Mouse (Mus musculus) testis, adult 2 months (tissue): ENCODE data around the gene Bcat1. TPM values are rescaled to one million over a fixed set of nuclear protein-coding genes. Genes with fewer than 3 reads are reported as not detected.

ENCODE experiments used
- H3K27ac ChIP-seq: fragments of 200-500 bp; 2 replicates; pipeline ENCODE4 v1.5.1; 2012; ENCODE audit warnings: low read depth, low read length; ENCODE audit not compliant: control insufficient read depth, insufficient read depth
- H3K27me3 ChIP-seq: fragments of 200-500 bp; 2 replicates; pipeline ENCODE4 v1.6.1; 2012; ENCODE audit warnings: mild to moderate bottlenecking, low read length, moderate library complexity; ENCODE audit not compliant: control insufficient read depth, insufficient read depth
- H3K36me3 ChIP-seq: fragments of 200-500 bp; 2 replicates; pipeline ENCODE4 v1.6.1; 2012; ENCODE audit warnings: mild to moderate bottlenecking, low read length; ENCODE audit not compliant: control insufficient read depth, insufficient read depth
- H3K4me1 ChIP-seq: fragments of 200-500 bp; 2 replicates; pipeline ENCODE4 v1.6.1; 2012; ENCODE audit warnings: low read length; ENCODE audit not compliant: control insufficient read depth, insufficient read depth
- H3K4me3 ChIP-seq: fragments of 200-500 bp; 2 replicates; pipeline ENCODE4 v1.5.1; 2012; ENCODE audit warnings: low read depth, mild to moderate bottlenecking, low read length, moderate library complexity, mixed read lengths; ENCODE audit not compliant: control insufficient read depth
- CTCF ChIP-seq: fragments of 200-500 bp; IDR thresholded peaks from 2 replicates; pipeline ENCODE4 v1.5.1; 2012; ENCODE audit warnings: low read depth, mild to moderate bottlenecking, inconsistent platforms, low read length, moderate library complexity; ENCODE audit not compliant: control insufficient read depth, insufficient read depth, insufficient replicate concordance
- POLR2A ChIP-seq: fragments of 200-500 bp; IDR thresholded peaks from 2 replicates; pipeline ENCODE4 v1.6.1; 2012; ENCODE audit warnings: low read depth, mild to moderate bottlenecking, inconsistent platforms, low read length, moderate library complexity; ENCODE audit not compliant: control insufficient read depth
- polyA plus RNA-seq: library from polyadenylated mRNA; depleted of rRNA; stranded (reverse); fragments of >200 nt; gene quantifications from 2 replicates; pipeline ENCODE4 v1.2.3, GENCODE M21; 2012

Bcat1 gene
- polyA plus RNA-seq, 1 experiment = 0.21 TPM

DNA sequence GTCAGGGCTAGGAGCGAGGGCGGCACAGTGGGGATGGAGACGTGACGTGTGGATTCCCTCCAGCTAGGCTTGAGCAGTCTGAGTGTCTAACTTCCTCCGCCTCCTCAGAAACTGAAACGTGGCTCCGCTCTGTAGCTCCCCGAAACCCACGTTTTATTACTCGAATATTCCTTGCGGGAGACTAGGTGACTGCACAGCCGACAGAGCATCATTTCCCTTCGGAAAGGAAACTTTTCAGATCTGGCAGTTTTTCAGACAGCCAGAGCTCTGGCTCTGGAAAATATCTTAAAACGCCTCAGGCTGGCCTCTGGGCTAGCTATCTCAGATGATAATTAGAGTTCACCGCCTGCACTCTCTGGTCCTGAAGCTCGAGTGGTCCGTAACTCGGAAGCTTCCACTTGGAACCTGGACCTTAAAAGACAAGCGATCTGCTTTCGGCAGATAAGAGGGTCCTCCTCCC, 866 bp downstream of the Bcat1 start:
- Histone ChIP-seq H3K27me3 (no peaks in the 10 kb centered on the region), H3K4me3 (no peak overlapping the region), H3K36me3 (no peaks in the 10 kb centered on the region), H3K27ac (no peak overlapping the region), H3K4me1 (peaks cover 3% of the 10 kb centered on the region; the same call in 1 of the 2 replicates)
- TF ChIP-seq CTCF = no peak
- no peak for TF ChIP-seq POLR2A

GRCm38 (mm10) chr6:145074461-145074860, 1.5 kb downstream of the Bcat1 start:
- Histone ChIP-seq H3K36me3 (no peaks in the 10 kb centered on the region), H3K4me3 (no peak overlapping the region), H3K4me1 (peaks cover 3% of the 10 kb centered on the region; the same call in 1 of the 2 replicates), H3K27ac (no peak overlapping the region), H3K27me3 (no peaks in the 10 kb centered on the region)
- TF ChIP-seq POLR2A = no peak
- TF ChIP-seq CTCF = no peak

GRCm38 (mm10) chr6:145069921-145070320, 6.1 kb downstream of the Bcat1 start:
- H3K4me3 ChIP-seq = no peak overlapping the region
- no peak for TF ChIP-seq POLR2A
- TF ChIP-seq CTCF = no peak
- no peaks in the 10 kb centered on the region for H3K36me3 ChIP-seq
- H3K27me3 ChIP-seq = no peaks in the 10 kb centered on the region
- H3K27ac ChIP-seq = no peak overlapping the region
- H3K4me1 ChIP-seq = no peaks in the 10 kb centered on the region

DNA sequence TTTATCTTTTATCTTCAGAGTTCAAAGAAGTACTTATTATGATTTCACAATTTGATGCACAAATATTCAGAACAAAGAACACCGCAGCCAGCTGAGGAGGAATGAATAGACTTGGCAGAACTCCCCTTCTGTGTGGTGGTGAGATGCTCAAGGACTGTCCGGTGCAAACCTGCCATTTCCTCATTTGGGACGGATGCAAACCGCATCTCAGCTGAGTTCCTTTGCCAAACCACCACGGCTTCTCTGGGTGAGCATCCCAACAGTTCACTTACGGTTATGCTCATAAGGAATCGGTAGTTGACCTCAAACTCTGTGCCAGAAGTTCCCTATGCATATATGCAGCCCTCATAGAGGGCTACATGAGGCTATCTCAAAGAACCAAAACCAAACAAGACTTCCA, 6.6 kb downstream of the Bcat1 start:
- Histone ChIP-seq H3K4me3 (no peak overlapping the region), H3K27ac (no peak overlapping the region), H3K36me3 (no peaks in the 10 kb centered on the region), H3K27me3 (no peaks in the 10 kb centered on the region), H3K4me1 (no peaks in the 10 kb centered on the region)
- TF ChIP-seq POLR2A (no peak), CTCF (no peak)

DNA sequence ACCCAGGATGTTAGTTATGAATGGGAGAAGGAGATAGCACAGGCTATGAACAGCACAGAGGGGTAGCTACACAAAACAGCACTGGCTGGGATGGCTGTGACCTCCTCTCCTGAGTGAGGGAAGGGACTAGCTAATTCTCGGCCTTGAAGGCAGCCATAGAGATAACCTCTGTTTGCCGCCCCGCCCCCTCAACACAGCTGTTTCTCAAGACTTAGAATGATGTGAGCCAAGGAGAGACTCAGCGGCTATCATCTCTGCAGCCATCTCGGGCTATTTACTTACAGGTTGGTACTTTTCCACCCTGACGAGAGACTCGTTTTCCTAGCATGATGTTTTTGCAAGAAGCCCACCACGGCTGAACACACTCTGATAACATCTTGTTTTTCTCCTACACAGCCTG, 8.3 kb downstream of the Bcat1 start:
- H3K4me1 ChIP-seq = no peaks in the 10 kb centered on the region
- no peak overlapping the region for H3K4me3 ChIP-seq
- H3K27me3 ChIP-seq = no peaks in the 10 kb centered on the region
- TF ChIP-seq CTCF (no peak), POLR2A (no peak)
- H3K27ac ChIP-seq = no peak overlapping the region
- H3K36me3 ChIP-seq = no peaks in the 10 kb centered on the region

- Histone ChIP-seq H3K27ac (no peak overlapping the region), H3K4me1 (no peaks in the 10 kb centered on the region), H3K4me3 (no peak overlapping the region), H3K27me3 (no peaks in the 10 kb centered on the region), H3K36me3 (no peaks in the 10 kb centered on the region)
- no peak for TF ChIP-seq POLR2A
- TF ChIP-seq CTCF = no peak
Observed at GRCm38 (mm10) chr6:145066416-145066815, 9.6 kb downstream of the Bcat1 start.

DNA sequence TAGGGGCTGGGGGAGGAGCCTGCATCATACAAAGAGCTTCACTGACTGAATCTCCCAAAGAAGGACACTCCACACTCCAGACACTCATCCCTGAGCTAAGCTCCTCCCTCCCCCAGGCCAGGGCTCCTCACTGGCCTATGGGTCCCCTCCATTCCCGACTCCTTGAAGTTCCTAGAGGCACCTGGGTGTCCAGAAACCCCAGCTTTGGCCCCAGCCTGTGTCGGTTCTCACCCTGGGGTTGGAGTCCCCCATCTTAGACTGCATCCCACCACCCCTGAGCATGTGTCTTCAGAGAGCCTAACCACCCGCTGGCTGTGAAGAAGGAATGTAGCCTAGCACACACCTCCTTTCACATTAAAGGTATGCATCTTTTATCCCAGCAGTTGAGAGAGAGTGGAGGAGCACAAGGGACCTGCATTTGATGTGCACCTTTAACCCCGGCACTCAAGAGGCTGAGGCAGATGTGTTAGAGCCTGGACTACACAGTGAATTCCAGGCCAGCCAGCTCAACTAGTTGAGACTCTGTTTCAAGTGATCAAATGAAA, 10.6 kb downstream of the Bcat1 start:
- Histone ChIP-seq H3K27ac (no peak overlapping the region), H3K36me3 (no peaks in the 10 kb centered on the region), H3K4me1 (no peaks in the 10 kb centered on the region), H3K27me3 (no peaks in the 10 kb centered on the region), H3K4me3 (no peak overlapping the region)
- TF ChIP-seq POLR2A = no peak
- no peak for TF ChIP-seq CTCF

DNA sequence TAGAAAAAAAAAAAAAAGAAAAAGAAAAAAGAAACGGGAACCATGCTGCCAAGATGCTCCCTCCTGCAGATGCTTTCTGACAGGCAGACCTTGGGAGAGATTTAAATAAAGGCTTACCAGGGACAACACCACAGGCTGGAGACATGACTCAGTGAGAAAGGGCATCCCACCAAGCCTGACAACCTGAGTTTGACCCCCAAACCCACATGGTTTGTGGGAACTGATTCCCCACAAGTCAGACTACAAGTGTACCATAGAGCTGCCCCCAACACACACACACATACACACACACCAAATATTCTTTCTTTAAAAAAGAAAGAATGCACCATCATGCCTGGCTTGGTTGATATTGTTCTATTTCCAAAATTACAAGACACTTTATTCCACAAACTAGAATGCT, 11.9 kb downstream of the Bcat1 start:
- no peaks in the 10 kb centered on the region for H3K36me3 ChIP-seq
- H3K27me3 ChIP-seq = no peaks in the 10 kb centered on the region
- TF ChIP-seq CTCF = no peak
- no peak for TF ChIP-seq POLR2A
- no peak overlapping the region for H3K4me3 ChIP-seq
- H3K27ac ChIP-seq = no peak overlapping the region
- no peaks in the 10 kb centered on the region for H3K4me1 ChIP-seq
